ENCODE assay signal across 8 mouse cellular contexts in genomic region chr3:101599920-101600741, GRCm38 (mm10). TPM values are rescaled to one million over a fixed set of nuclear protein-coding genes. Genes with fewer than 3 reads are reported as not detected.
DNase-seq lines count a peak whose midpoint lies in the region; ATAC-seq and TF ChIP-seq lines count a peak whose summit lies in the region.

No protein-coding gene starts in this region.

- H3K4me3 ChIP-seq in bone marrow macrophage, adult 2 months (ENCODE audit: insufficient read depth, low read length), result peak overlapping the region; percentile 44

- H3K27ac ChIP-seq in bone marrow macrophage, adult 2 months (ENCODE audit: insufficient read depth, low read depth, low read length), result peak overlapping the region; percentile 79

- ATAC-seq in erythroblast, adult 5-6 weeks (replicated peaks; ENCODE audit: low FRiP score, poor library complexity, severe bottlenecking), result no peak

- no peak for TF ChIP-seq POLR2A in bone marrow macrophage, adult 2 months (IDR thresholded peaks at IDR 0.05; ENCODE audit: borderline replicate concordance, low read depth, low read length)

- peaks cover 53% of the 10 kb centered on the region for H3K4me1 ChIP-seq in bone marrow macrophage, adult 2 months (ENCODE audit: control insufficient read depth, insufficient read depth, low read length)

- intact Hi-C loops in gastrocnemius, postnatal 14 days (cut with DNase I; ENCODE audit: low total_unique reads), result loop anchor here (10.0 kb wide), 2 partner anchors 45 to 95 kb away; no protein-coding TSS in a partner anchor

- peak; percentile 39 for DNase-seq in kidney, adult 9 months
- DNase-seq in kidney, postnatal 36 days, result no peak
- peak; percentile 65 for DNase-seq in induced T-regulatory cell, adult 2 months (ENCODE audit: low read depth)
- peak; percentile 16 to 38 for DNase-seq in monocyte, adult 2 months (ENCODE audit: low read depth in 1 of 2, low spot score in 2 of 2)
- DNase-seq in gastrocnemius, postnatal 14 days, result no peak
- no peak for DNase-seq in yolk sac, embryonic 10.5 days (ENCODE audit: low spot score)

- TF ChIP-seq CTCF in bone marrow macrophage, adult 2 months (IDR thresholded peaks at IDR 0.05; ENCODE audit: low read depth, low read length), result no peak

RNA-seq across cellular contexts. Expression of gene Atp1a1, which starts 4.4 kb away (rescaled TPM):
- polyA plus RNA-seq in bone marrow macrophage, adult 2 months (2012; ENCODE audit: insufficient read depth, insufficient read length, missing spikeins), result 152 and 178 TPM in 2 replicates
- total RNA-seq in gastrocnemius, postnatal 14 days (2021), result 10 to 100 TPM; 54.3 to 64.5 TPM
- 24.4 and 27.4 TPM in 2 replicates for total RNA-seq in erythroblast, adult 5-6 weeks (2015; ENCODE audit: low replicate concordance)
- total RNA-seq in erythroblast, adult 5-6 weeks (2017; ENCODE audit: low replicate concordance), result 36.5 and 36.7 TPM in 2 replicates

Comparison
In these comparisons a context has a peak if more than half of its experiments do, and no peak if none do; other contexts are left out.
1. DNase-seq: peak in kidney, adult 9 months (single experiment), induced T-regulatory cell, adult 2 months (single experiment) and monocyte, adult 2 months (2 of 2); none in kidney, postnatal 36 days (0 of 2), gastrocnemius, postnatal 14 days (single experiment) and yolk sac, embryonic 10.5 days (single experiment).